Mouse (Mus musculus) bone marrow macrophage, adult 2 months (primary cell): ENCODE data around the gene Tuba4a.

Source experiments
- CTCF ChIP-seq: IDR thresholded peaks from 2 replicates; pipeline ENCODE4 v1.5.1; 2012; ENCODE audit warnings: low read depth, mild to moderate bottlenecking, low read length, moderate library complexity
- POLR2A ChIP-seq: IDR thresholded peaks from 2 replicates; pipeline ENCODE4 v1.6.1; 2012; ENCODE audit warnings: mild to moderate bottlenecking, low read depth, low read length, borderline replicate concordance

DNA sequence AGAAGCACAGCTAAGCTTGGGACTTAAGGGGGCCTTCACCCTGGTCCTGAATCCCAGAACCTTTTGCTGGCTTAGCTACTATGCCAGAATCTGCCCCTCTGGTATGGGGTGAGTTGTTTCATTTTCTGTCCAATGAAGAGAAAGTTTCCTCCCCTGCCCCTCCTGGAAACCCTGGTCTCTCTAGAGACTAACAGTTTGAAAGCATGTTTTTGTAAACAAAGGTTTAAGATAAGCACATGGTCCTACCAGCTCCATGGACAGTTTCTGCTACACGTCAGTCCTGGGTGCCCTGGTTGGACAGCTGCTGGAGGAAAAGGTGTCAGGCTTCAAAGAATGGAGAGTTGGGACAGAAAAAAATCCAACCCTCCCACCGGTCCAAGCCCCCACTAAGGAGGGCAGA lies 29.1 kb downstream of the Tuba4a start:
- TF ChIP-seq CTCF (no peak), POLR2A (no peak)
